Mouse (Mus musculus) limb, embryonic 15.5 days (tissue): ENCODE results near the gene Olfr1415. TPM values are rescaled to one million over a fixed set of nuclear protein-coding genes. Genes with fewer than 3 reads are reported as not detected.
"Not testable (repeated sequence)": the region's sequence is repeated elsewhere in the genome, so short reads cannot be mapped to it uniquely, and the experiment has no call there.

Experiments
- ATAC-seq: fragments of 200-750 bp; cut with Nextera tagmentation; 2 replicates; pipeline ENCODE4 v1.8.0; 2017; ENCODE audit warnings: low read depth, moderate TSS enrichment; ENCODE audit not compliant: insufficient number of reproducible peaks, low FRiP score, low TSS enrichment
- H3K27ac ChIP-seq: fragments of 300-500 bp; sonication (generic); 2 replicates; pipeline ENCODE4 v1.5.1; 2015; ENCODE audit warnings: moderate library complexity, mild to moderate bottlenecking, inconsistent platforms
- H3K27me3 ChIP-seq: fragments of 300-500 bp; sonication (generic); 2 replicates; pipeline ENCODE4 v1.6.1; 2015; ENCODE audit warnings: inconsistent platforms
- H3K36me3 ChIP-seq: fragments of 300-500 bp; sonication (generic); 2 replicates; pipeline ENCODE4 v1.6.1; 2015; ENCODE audit warnings: inconsistent platforms
- H3K4me1 ChIP-seq: fragments of 300-500 bp; sonication (generic); 2 replicates; pipeline ENCODE4 v1.6.1; 2015; ENCODE audit warnings: inconsistent platforms
- H3K4me2 ChIP-seq: fragments of 300-500 bp; sonication (generic); 2 replicates; pipeline ENCODE4 v1.6.1; 2015; ENCODE audit warnings: mild to moderate bottlenecking, inconsistent platforms
- H3K4me3 ChIP-seq: fragments of 300-500 bp; sonication (generic); 2 replicates; pipeline ENCODE4 v1.5.1; 2015; ENCODE audit warnings: mild to moderate bottlenecking, inconsistent platforms
- H3K9ac ChIP-seq: fragments of 300-500 bp; sonication (generic); 2 replicates; pipeline ENCODE4 v1.6.1; 2015; ENCODE audit warnings: inconsistent platforms
- H3K9me3 ChIP-seq: fragments of 300-500 bp; sonication (generic); 2 replicates; pipeline ENCODE4 v1.6.1; 2016; ENCODE audit warnings: inconsistent platforms
- WGBS: fragments of 180-500 bp; shearing (Covaris S2); methylation state at CpG from one replicate; pipeline ENCODE4 v1.1.7; 2015; 5-methylcytosine and 5-hydroxymethylcytosine counted together
- polyA plus RNA-seq: library from polyadenylated mRNA; unstranded; fragments of >200 nt; fragmentation: Nextera tagmentation; extraction: Ambion mirVana; gene quantifications from 2 replicates; pipeline ENCODE4 v1.2.1, GENCODE M21; 2015

Gene Olfr1415
- not detected in 2 replicates for polyA plus RNA-seq

GRCm38 (mm10) chr1:92496001-92496400, at the start of gene Olfr1415:
Gene Olfr1415, minus strand, starts transcription at chr1:92496101.
- ATAC-seq, result no peak
- Histone ChIP-seq H3K4me3 (no peak within 1 kb of the TSS), H3K4me1 (no peaks in the 10 kb centered on the region), H3K27ac (no peak within 1 kb of the TSS), H3K4me2 (no peak within 1 kb of the TSS), H3K27me3 (no peaks in the 10 kb centered on the region), H3K9me3 (no peaks in the 10 kb centered on the region), H3K9ac (no peak within 1 kb of the TSS), H3K36me3 (no peaks in the 10 kb centered on the region)
- 87% methylated on average over 2 of the region's 2 CpGs for WGBS

GRCm38 (mm10) chr1:92539071-92539470, 43.2 kb upstream of the Olfr1415 start:
- WGBS, result 42% methylated on average over 2 of the region's 2 CpGs
- no peaks in the 10 kb centered on the region for H3K4me1 ChIP-seq
- H3K4me2 ChIP-seq, result no peak overlapping the region
- no peaks in the 10 kb centered on the region for H3K27me3 ChIP-seq
- no peaks in the 10 kb centered on the region for H3K9me3 ChIP-seq
- no peaks in the 10 kb centered on the region for H3K36me3 ChIP-seq
- H3K9ac ChIP-seq, result no peak overlapping the region
- H3K27ac ChIP-seq, result no peak overlapping the region
- no peak overlapping the region for H3K4me3 ChIP-seq
- no peak for ATAC-seq

GRCm38 (mm10) chr1:92536972-92537371, 41.1 kb upstream of the Olfr1415 start:
- WGBS, result 34% methylated on average over 5 of the region's 5 CpGs
- H3K27ac ChIP-seq, result no peak overlapping the region

GRCm38 (mm10) chr1:92523764-92524163, 27.9 kb upstream of the Olfr1415 start:
- no peak for ATAC-seq
- 0 out of 2 replicates have a peak, but pooled peaks cover 3% of the 10 kb centered on the region for H3K27me3 ChIP-seq
- WGBS, result 73% methylated on average over 3 of the region's 3 CpGs
- no peak overlapping the region for H3K27ac ChIP-seq
- H3K9me3 ChIP-seq, result no peaks in the 10 kb centered on the region
- no peaks in the 10 kb centered on the region for H3K4me1 ChIP-seq
- H3K36me3 ChIP-seq, result no peaks in the 10 kb centered on the region
- no peak overlapping the region for H3K9ac ChIP-seq
- no peak overlapping the region for H3K4me3 ChIP-seq
- no peak overlapping the region for H3K4me2 ChIP-seq

More at GRCm38 (mm10) chr1:92536972-92537371, 41.1 kb upstream of the Olfr1415 start:
- Histone ChIP-seq H3K4me2 (no peak overlapping the region), H3K36me3 (no peaks in the 10 kb centered on the region), H3K9me3 (no peaks in the 10 kb centered on the region), H3K27me3 (no peaks in the 10 kb centered on the region), H3K4me1 (no peaks in the 10 kb centered on the region), H3K9ac (no peak overlapping the region), H3K4me3 (no peak overlapping the region)
- no peak for ATAC-seq

GRCm38 (mm10) chr1:92521376-92521775, 25.5 kb upstream of the Olfr1415 start:
- H3K36me3 ChIP-seq, result no peaks in the 10 kb centered on the region
- H3K4me1 ChIP-seq, result no peaks in the 10 kb centered on the region
- no peak overlapping the region for H3K27ac ChIP-seq
- 0 out of 2 replicates have a peak, but pooled peaks cover 3% of the 10 kb centered on the region for H3K27me3 ChIP-seq
- H3K9ac ChIP-seq, result no peak overlapping the region
- no peak for ATAC-seq
- H3K4me3 ChIP-seq, result no peak overlapping the region
- no peak overlapping the region for H3K4me2 ChIP-seq
- 19% methylated on average over 10 of the region's 10 CpGs for WGBS
- H3K9me3 ChIP-seq, result no peaks in the 10 kb centered on the region

- no peak overlapping the region for H3K4me3 ChIP-seq
- 82% methylated on average over 6 of the region's 6 CpGs for WGBS
- no peak overlapping the region for H3K9ac ChIP-seq
- no peak overlapping the region for H3K27ac ChIP-seq
- no peaks in the 10 kb centered on the region for H3K36me3 ChIP-seq
- H3K4me1 ChIP-seq, result no peaks in the 10 kb centered on the region
- 0 out of 2 replicates have a peak, but pooled peaks cover 3% of the 10 kb centered on the region for H3K27me3 ChIP-seq
- H3K4me2 ChIP-seq, result no peak overlapping the region
- H3K9me3 ChIP-seq, result no peaks in the 10 kb centered on the region
- no peak for ATAC-seq
Measured at GRCm38 (mm10) chr1:92519046-92519445, 23.1 kb upstream of the Olfr1415 start.

- H3K27ac ChIP-seq, result no peak within 1 kb of the TSS
- WGBS, result 74% methylated on average over 3 of the region's 3 CpGs
- no peak within 1 kb of the TSS for H3K4me2 ChIP-seq
- H3K9me3 ChIP-seq, result no peaks in the 10 kb centered on the region
- H3K4me1 ChIP-seq, result no peaks in the 10 kb centered on the region
- H3K9ac ChIP-seq, result no peak within 1 kb of the TSS
- no peaks in the 10 kb centered on the region for H3K36me3 ChIP-seq
- H3K27me3 ChIP-seq, result 0 out of 2 replicates have a peak, but pooled peaks cover 3% of the 10 kb centered on the region
- H3K4me3 ChIP-seq, result no peak within 1 kb of the TSS
- ATAC-seq, result no peak
Measured at GRCm38 (mm10) chr1:92518561-92518960, 22.7 kb upstream of the Olfr1415 start, which contains the start of gene Olfr1414. Gene Olfr1414, minus strand, starts transcription at chr1:92518661.

DNA sequence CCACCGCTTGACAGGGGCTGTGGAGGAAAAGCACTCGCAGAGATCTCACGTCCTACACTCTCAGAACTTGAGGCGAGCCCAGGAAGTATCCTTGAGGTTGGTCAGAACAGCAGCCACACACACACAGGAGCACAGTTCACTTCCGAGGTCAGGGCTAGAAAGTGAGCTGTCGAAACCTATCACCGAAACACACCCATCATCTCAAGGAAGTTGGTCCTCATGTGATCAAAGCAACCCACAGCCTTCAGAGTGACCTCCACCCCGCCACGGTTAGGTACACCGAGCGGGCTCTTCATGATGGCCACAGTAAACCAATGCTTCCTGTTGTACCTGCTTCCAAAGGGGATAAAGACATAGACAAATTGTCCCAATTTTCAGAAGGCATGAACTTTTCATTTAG, 19.5 kb upstream of the Olfr1415 start:
- Histone ChIP-seq H3K9ac (no peak overlapping the region), H3K4me1 (no peaks in the 10 kb centered on the region), H3K4me3 (no peak overlapping the region), H3K27me3 (0 out of 2 replicates have a peak, but pooled peaks cover 3% of the 10 kb centered on the region), H3K27ac (no peak overlapping the region), H3K4me2 (no peak overlapping the region), H3K9me3 (no peaks in the 10 kb centered on the region), H3K36me3 (no peaks in the 10 kb centered on the region)
- WGBS, result 81% methylated on average over 11 of the region's 11 CpGs
- ATAC-seq, result no peak

GRCm38 (mm10) chr1:92511646-92512045, 15.7 kb upstream of the Olfr1415 start:
- H3K4me2 ChIP-seq, H3K9ac ChIP-seq, ATAC-seq, H3K27ac ChIP-seq, H3K27me3 ChIP-seq, H3K4me3 ChIP-seq, H3K36me3 ChIP-seq, H3K4me1 ChIP-seq, H3K9me3 ChIP-seq: not testable (repeated sequence)
- WGBS, result 86% methylated on average over 5 of the region's 5 CpGs

- no peaks in the 10 kb centered on the region for H3K9me3 ChIP-seq
- H3K27me3 ChIP-seq, result no peaks in the 10 kb centered on the region
- no peak within 1 kb of the TSS for H3K27ac ChIP-seq
- no peak within 1 kb of the TSS for H3K9ac ChIP-seq
- H3K4me2 ChIP-seq, result no peak within 1 kb of the TSS
- H3K4me1 ChIP-seq, result no peaks in the 10 kb centered on the region
- ATAC-seq, result no peak
- no peaks in the 10 kb centered on the region for H3K36me3 ChIP-seq
- no peak within 1 kb of the TSS for H3K4me3 ChIP-seq
Measured at GRCm38 (mm10) chr1:92485013-92485412, 10.9 kb downstream of the Olfr1415 start, which contains the start of gene Olfr1416. Gene Olfr1416, minus strand, starts transcription at chr1:92485113.

DNA sequence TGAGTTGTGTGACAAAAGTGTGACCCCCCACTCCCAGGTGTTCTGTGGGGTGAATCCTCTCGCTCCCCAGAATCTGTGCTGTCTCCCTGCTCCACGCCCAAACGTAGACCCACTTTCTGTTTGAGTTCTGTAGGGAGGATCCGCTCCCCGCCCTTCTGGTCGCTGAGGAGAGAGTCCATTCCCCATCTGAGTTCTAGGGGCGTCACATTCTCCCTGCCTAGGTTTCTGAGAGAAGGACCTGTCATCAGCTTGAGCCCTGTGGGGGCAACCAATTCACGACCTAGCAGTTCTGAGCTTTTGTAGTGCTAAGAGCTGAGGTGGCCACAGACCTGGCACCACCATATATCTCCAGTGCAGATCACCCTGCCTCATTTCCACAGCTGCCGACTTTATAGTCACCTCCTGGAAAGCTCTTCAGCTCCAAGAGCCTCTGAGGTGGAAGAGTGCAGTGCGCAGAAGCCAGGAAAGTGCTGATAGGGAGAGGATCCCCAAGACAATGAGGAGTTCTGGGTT, 21.8 kb downstream of the Olfr1415 start:
- peaks cover 14% of the 10 kb centered on the region for H3K4me1 ChIP-seq
- 4% methylated on average over 10 of the region's 10 CpGs for WGBS
- peak overlapping the region; percentile 95 for H3K4me3 ChIP-seq
- peak overlapping the region; percentile 85 for H3K27ac ChIP-seq
- no peaks in the 10 kb centered on the region; the same call in 1 of the 2 replicates for H3K27me3 ChIP-seq
- H3K9ac ChIP-seq, result peak overlapping the region; percentile 60
- H3K36me3 ChIP-seq, result peaks cover 19% of the 10 kb centered on the region
- H3K9me3 ChIP-seq, result no peaks in the 10 kb centered on the region
- H3K4me2 ChIP-seq, result peak overlapping the region; percentile 93
- peak; percentile 73 for ATAC-seq

DNA sequence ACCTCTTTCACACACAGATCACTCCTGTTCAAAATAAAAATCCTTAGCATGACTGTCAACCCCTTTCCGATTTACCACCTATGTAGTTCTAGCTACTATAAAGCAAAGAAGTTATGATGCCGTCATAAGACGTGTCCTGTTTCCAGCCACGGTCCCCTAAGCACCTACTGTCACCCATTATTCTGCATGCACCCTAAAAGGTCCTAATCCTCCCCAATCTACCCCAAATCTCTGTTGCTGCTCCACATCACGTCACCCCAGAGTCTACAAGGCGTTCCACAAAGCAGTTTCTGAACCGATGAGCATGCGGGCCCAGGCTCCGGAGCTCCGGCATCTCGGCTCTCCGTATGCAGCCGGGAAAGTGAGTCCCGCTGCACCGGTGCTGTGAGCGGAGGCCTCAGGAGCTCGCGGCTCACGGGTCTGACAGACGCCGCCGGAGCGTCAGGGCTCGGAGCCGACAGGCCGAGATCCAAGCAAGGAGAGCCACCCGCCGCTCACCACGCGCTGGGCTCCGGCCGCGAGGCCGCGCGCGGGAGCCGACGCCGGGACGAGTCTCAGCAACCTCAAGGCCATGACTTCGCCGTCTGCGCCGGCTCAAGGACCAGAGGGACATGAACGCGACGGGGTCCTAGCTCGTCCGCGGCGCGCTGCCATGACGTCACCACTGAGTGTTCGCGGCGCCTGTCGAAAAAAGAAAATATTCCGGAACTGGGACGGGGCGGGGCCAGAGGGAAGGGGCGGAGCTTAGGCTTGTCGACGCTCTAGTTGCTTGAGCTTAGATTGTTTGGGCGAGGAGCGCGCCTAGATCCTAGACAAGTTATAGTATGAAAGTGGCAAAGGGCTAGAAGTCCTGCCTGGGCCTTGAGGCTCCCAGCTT, 22.5 kb downstream of the Olfr1415 start, which contains the start of gene Ndufa10:
TSS of gene Ndufa10 (minus strand) at position 696 of the 877 bp plus-strand sequence.
- H3K9ac ChIP-seq, result peak within 1 kb of the TSS; percentile 93
- H3K9me3 ChIP-seq, result no peaks in the 10 kb centered on the region
- H3K4me3 ChIP-seq, result peak within 1 kb of the TSS; percentile 95
- no peaks in the 10 kb centered on the region; the same call in 1 of the 2 replicates for H3K27me3 ChIP-seq
- peak within 1 kb of the TSS; percentile 85 for H3K27ac ChIP-seq
- peak within 1 kb of the TSS; percentile 93 for H3K4me2 ChIP-seq
- peaks cover 26% of the 10 kb centered on the region for H3K36me3 ChIP-seq
- peak; percentile 90 for ATAC-seq
- H3K4me1 ChIP-seq, result peaks cover 14% of the 10 kb centered on the region
- WGBS, result under 1% methylated on average over 67 of the region's 67 CpGs
